Mouse (Mus musculus): Measurements from ENCODE around the gene Dnm3.

GRCm38 (mm10) chr1:162136328-162136727 lies 341.5 kb downstream of the Dnm3 start:
- no peak for TF ChIP-seq POLR2A (IDR thresholded peaks at IDR 0.05; ENCODE audit: extremely low read depth, insufficient read depth, low read length)
- no peak for TF ChIP-seq CTCF (IDR thresholded peaks at IDR 0.05; ENCODE audit: extremely low read depth, insufficient read depth, low read length)
